Mouse (Mus musculus) forebrain, embryonic 10.5 days (tissue): ENCODE data around the gene Frs2. TPM values are rescaled to one million over a fixed set of nuclear protein-coding genes. Genes with fewer than 3 reads are reported as not detected.

Experiments
- DNase-seq: peaks from one replicate; pipeline ENCODE4 v3.0.0-alpha.2; 2017; ENCODE audit warnings: low spot score; ENCODE audit errors: extremely low spot score
- H3K27ac ChIP-seq: fragments of 300-500 bp; sonication (generic); 2 replicates; pipeline ENCODE4 v1.5.1; 2016; ENCODE audit warnings: mild to moderate bottlenecking
- H3K27me3 ChIP-seq: fragments of 300-500 bp; sonication (generic); 2 replicates; pipeline ENCODE4 v1.6.1; 2016; ENCODE audit warnings: mild to moderate bottlenecking; ENCODE audit not compliant: poor library complexity, severe bottlenecking
- H3K36me3 ChIP-seq: fragments of 300-500 bp; sonication (generic); replicated peaks from 2 replicates; pipeline ENCODE4 v1.6.1; 2016; ENCODE audit warnings: mild to moderate bottlenecking, moderate library complexity
- H3K4me1 ChIP-seq: fragments of 300-500 bp; sonication (generic); 2 replicates; pipeline ENCODE4 v1.6.1; 2016
- H3K4me3 ChIP-seq: fragments of 300-500 bp; sonication (generic); 2 replicates; pipeline ENCODE4 v1.5.1; 2016; ENCODE audit warnings: mild to moderate bottlenecking, moderate library complexity
- H3K9me3 ChIP-seq: fragments of 300-500 bp; sonication (generic); 2 replicates; pipeline ENCODE4 v1.6.1; 2016; ENCODE audit warnings: mild to moderate bottlenecking, moderate library complexity
- WGBS: fragments of 180-500 bp; shearing (Covaris S2); methylation state at CpG from one replicate; pipeline ENCODE4 v1.1.7; 2016; 5-methylcytosine and 5-hydroxymethylcytosine counted together
- polyA plus RNA-seq: library from polyadenylated mRNA; unstranded; fragments of >200 nt; fragmentation: Nextera tagmentation; extraction: Ambion mirVana; gene quantifications from 2 replicates; pipeline ENCODE4 v1.2.1, GENCODE M21; 2016

Gene Frs2
- polyA plus RNA-seq, 1 experiment from 2014 or later = 15.8 TPM

DNA sequence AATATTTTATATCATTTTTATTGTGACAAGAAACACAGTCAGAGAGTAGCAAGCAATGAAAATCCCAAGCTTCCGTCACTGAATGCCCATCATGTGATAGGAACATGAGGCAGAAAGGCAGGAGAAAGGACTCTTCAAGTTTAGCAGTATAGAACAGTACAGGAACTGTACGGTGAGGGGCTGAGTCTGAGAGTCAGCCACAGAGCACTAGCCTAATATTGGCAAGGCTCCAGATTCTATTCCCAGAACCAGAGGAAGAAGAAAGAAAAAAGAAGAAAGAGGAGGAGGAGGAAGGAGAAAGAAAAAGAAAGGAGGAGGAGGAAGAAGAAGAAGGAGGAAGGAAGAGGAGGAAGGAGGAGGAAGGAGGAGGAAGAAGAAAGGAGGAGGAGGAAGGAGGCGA, 32.7 kb downstream of the Frs2 start:
- H3K36me3 ChIP-seq = peaks cover 7% of the 10 kb centered on the region
- no peak overlapping the region for H3K4me3 ChIP-seq
- 92% methylated on average over 3 of the region's 3 CpGs for WGBS
- no peak overlapping the region for H3K27ac ChIP-seq
- H3K4me1 ChIP-seq = peaks cover 16% of the 10 kb centered on the region
- no peaks in the 10 kb centered on the region for H3K27me3 ChIP-seq
- no peak for DNase-seq
- H3K9me3 ChIP-seq = no peaks in the 10 kb centered on the region

DNA sequence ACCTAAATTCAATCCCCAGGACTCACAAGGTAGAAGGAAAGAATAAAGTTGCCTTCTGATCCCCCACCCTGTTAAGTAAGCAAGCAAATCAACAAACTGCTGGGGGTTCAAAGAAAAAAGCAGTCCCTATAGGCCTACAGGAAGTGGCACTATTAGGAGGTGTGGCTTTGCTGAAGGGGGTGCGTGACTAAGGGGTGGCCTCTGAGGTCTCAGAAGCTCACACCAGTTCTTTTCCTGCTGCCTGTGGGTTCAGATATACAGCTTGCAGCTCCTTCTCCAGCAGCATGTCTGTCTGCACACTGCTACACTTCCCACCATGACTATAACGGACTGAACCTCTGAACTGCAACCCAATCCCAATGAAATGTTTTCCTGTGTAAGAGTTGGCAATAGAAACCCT, 35.8 kb downstream of the Frs2 start:
- 73% methylated on average over 2 of the region's 2 CpGs for WGBS
- H3K36me3 ChIP-seq = no peaks in the 10 kb centered on the region
- peaks cover 21% of the 10 kb centered on the region for H3K4me1 ChIP-seq
- H3K27me3 ChIP-seq = no peaks in the 10 kb centered on the region
- no peak overlapping the region for H3K4me3 ChIP-seq
- no peak for DNase-seq
- H3K27ac ChIP-seq = no peak overlapping the region
- H3K9me3 ChIP-seq = no peaks in the 10 kb centered on the region

DNA sequence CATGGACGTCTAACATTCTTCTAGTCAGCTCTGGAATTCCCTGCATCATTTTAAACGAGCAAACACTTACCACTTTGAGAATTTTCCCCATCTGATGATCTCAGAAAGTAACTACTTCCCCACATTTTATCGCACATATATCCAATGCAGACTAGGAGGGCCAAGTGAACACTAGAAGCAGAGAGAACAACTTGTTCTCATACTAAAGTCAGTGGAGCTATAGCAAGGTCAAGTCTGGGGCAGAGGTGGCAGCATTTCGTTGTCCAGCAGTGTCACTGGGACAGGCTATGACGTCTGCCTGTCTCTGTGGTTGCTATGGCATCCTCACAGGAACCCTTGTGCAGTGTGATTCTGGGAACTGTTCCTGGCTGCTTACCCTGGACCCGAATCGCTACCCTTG, 36.9 kb downstream of the Frs2 start:
- Histone ChIP-seq H3K27ac (no peak overlapping the region), H3K9me3 (no peaks in the 10 kb centered on the region), H3K4me3 (no peak overlapping the region), H3K27me3 (no peaks in the 10 kb centered on the region), H3K36me3 (no peaks in the 10 kb centered on the region), H3K4me1 (peaks cover 26% of the 10 kb centered on the region)
- DNase-seq = no peak
- 81% methylated on average over 7 of the region's 7 CpGs for WGBS

DNA sequence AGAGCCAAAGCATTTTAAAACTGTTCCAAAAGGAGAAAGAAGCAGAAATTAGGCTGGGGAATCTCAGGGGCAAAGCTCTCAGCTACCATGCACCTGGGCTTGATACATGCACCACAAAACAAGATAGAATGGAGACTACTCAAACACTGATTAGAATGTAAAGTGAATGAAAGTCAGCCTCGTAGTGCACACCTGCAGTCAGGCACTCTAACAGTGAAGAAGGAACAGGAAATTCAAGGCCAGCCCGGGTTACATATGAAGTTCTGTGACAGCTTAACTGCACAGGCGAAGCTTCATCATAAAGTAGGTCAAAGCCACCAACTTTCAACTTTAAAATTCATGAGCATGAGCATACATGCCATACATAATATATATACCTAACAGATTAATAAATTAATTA, 38.1 kb downstream of the Frs2 start:
- no peaks in the 10 kb centered on the region for H3K27me3 ChIP-seq
- peaks cover 38% of the 10 kb centered on the region for H3K4me1 ChIP-seq
- 86% methylated on average over 3 of the region's 3 CpGs for WGBS
- no peaks in the 10 kb centered on the region for H3K36me3 ChIP-seq
- H3K4me3 ChIP-seq = no peak overlapping the region
- H3K9me3 ChIP-seq = no peaks in the 10 kb centered on the region
- no peak for DNase-seq
- H3K27ac ChIP-seq = no peak overlapping the region

DNA sequence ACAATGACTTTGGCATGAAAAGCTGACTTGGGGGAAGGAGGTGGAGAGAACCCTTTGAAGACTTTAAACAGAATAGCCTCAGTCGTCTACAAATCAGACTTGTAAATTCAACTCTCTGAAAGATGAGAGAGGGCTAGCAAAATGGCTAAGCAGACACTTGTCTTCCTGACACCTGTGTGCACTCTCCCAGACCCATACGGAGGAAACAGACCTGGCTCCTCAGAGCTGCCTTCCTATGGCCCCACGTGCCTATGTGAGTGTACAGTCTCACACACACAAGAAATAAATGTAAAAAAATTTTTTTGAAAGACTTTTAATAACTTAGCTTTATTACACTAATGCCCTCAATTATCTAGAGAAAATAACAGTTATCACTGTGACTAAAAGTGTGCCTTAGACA, 41.6 kb downstream of the Frs2 start:
- 43% methylated on average over 3 of the region's 3 CpGs for WGBS
- no peaks in the 10 kb centered on the region for H3K27me3 ChIP-seq
- H3K9me3 ChIP-seq = no peaks in the 10 kb centered on the region
- peaks cover 33% of the 10 kb centered on the region for H3K4me1 ChIP-seq
- no peak for DNase-seq
- H3K36me3 ChIP-seq = no peaks in the 10 kb centered on the region
- H3K4me3 ChIP-seq = no peak overlapping the region
- H3K27ac ChIP-seq = peak overlapping the region; percentile 51; the same call in 1 of the 2 replicates

DNA sequence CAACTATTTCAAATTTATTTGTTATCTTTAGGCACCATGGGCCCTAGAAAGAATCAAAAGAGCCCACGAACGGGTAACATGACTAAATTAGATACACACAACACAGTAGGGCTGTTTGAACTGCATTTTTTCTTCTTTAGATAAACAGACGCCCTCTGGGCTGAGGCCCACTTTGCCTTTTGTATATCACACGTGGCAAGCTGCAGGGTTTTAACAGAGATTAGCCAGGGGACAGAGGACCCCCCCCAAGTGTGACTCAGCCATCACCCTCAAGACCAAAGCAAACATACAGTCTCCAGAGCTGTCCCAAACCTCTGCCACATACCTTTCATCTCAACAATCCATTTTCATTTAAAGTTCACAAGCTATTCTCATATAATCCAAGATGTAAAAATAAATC, 42.1 kb downstream of the Frs2 start:
- H3K27ac ChIP-seq = 0 out of 2 replicates have a peak overlapping the region, but pooled peaks have one; percentile 51
- 10% methylated on average over 4 of the region's 4 CpGs for WGBS
- H3K4me3 ChIP-seq = no peak overlapping the region
- H3K9me3 ChIP-seq = no peaks in the 10 kb centered on the region
- no peak for DNase-seq
- peaks cover 28% of the 10 kb centered on the region for H3K4me1 ChIP-seq
- H3K27me3 ChIP-seq = no peaks in the 10 kb centered on the region
- H3K36me3 ChIP-seq = no peaks in the 10 kb centered on the region

DNA sequence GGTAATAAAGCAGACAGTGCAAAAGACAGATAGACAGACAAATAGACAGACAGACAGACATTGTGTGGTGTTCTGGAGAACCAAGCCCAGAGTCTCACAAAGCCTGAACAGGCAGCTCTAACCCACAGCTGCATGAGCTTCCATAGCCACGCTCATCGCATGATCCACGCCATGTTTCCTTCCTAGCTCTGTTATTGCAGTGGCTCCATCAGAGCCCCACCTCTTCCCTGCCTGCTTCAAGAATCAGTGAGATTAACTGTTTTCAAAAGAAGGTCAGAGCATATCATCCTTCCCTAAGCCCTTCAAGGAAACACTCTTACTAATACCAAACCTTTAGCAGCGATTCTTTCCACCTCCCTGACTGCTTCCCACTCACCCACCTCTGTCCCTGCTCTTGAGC, 43.3 kb downstream of the Frs2 start:
- no peaks in the 10 kb centered on the region for H3K27me3 ChIP-seq
- H3K4me3 ChIP-seq = no peak overlapping the region
- 62% methylated on average over 4 of the region's 4 CpGs for WGBS
- no peak for DNase-seq
- H3K4me1 ChIP-seq = peaks cover 27% of the 10 kb centered on the region
- no peaks in the 10 kb centered on the region; the same call in 1 of the 2 replicates for H3K36me3 ChIP-seq
- H3K27ac ChIP-seq = 0 out of 2 replicates have a peak overlapping the region, but pooled peaks have one; percentile 31
- no peaks in the 10 kb centered on the region for H3K9me3 ChIP-seq

DNA sequence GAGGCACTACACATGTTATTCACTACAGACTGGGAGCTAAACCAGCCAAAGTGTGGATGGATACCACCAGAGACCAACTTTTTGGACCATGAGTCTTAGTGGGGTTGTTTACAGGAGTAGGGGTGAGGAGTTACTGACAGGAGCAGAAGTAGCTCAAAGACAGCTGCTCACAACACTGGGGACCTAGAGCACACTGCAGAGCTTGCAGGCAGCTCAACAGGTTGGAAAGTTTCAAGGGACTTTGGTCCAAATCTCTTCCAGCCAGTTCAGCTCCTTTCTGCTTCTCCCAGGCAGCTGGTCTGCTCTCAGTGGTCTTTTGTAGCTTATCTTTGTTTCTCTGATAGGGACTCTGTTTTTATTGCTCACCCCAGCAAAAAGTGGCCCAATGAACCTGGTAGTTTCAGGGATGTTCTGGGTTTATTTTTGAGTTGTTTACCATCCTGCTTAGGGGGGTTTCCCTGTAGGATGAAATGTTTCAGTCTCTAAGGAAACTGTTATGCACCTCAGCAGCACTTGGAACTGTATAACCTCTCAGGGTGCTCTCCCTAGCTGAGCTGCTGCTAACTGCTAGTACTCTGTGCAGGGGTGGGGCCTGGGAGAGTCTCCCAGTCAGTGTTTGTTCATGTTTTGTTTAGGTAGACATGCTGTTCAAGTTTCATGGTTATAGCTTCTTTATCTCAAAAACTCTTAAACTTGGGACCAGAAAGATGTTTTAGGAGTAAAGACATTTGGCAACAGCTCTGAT, 44.3 kb downstream of the Frs2 start:
- Histone ChIP-seq H3K27me3 (no peaks in the 10 kb centered on the region), H3K4me1 (peaks cover 33% of the 10 kb centered on the region), H3K36me3 (no peaks in the 10 kb centered on the region; the same call in 1 of the 2 replicates), H3K27ac (no peak overlapping the region; the same call in 1 of the 2 replicates), H3K9me3 (no peaks in the 10 kb centered on the region), H3K4me3 (no peak overlapping the region)
- no peak for DNase-seq

DNA sequence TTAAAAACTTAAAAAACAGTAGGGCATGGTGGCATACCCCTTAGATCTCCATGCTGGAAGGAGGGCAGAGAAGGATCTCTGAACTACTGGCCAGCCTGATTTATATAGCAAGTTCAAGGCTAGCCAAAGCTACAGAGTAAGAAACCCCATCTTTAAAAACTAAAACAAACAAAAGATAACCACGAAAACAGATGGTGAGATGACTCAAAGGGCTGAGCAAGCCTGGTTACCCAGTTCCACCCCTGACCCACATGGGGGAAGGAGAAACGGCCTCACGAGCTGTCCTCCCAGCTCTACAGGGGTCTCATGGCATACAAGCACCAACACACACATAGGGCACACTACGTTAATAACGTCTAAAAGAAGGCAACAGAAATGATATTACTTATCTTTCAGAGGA, 48.2 kb downstream of the Frs2 start:
- WGBS = 85% methylated on average over 5 of the region's 5 CpGs
- Histone ChIP-seq H3K27me3 (no peaks in the 10 kb centered on the region), H3K9me3 (no peaks in the 10 kb centered on the region), H3K4me3 (no peak overlapping the region), H3K27ac (no peak overlapping the region), H3K36me3 (peaks cover 2% of the 10 kb centered on the region), H3K4me1 (peaks cover 17% of the 10 kb centered on the region)
- DNase-seq = no peak

DNA sequence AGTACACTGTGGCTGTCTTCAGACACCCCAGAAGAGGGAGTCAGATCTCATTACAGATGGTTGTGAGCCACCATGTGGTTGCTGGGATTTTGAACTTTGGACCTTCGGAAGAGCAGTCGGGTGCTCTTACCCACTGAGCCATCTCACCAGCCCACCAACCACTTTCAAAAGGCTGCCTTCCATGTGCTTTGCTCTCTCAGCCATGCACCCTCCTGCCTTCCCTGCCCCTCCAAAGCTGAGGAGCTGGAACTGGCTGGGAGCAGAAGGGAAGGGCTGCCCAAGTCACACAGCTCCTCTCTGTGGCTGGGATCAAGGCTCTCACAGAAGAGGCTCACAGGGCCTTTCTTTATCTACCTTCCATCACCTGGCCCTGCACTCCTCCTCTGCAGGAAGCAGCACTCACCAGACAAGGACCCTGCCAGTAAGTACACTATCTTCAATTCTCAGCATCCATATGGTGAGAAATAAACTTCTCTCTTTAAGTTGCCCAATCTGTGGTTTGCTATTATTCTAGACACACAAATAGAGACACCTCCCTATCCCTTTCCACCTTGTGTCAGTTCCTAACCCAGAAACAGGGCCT, 51.1 kb downstream of the Frs2 start:
- Histone ChIP-seq H3K9me3 (no peaks in the 10 kb centered on the region), H3K27me3 (no peaks in the 10 kb centered on the region), H3K27ac (0 out of 2 replicates have a peak overlapping the region, but pooled peaks have one; percentile 22), H3K4me3 (no peak overlapping the region), H3K36me3 (peaks cover 14% of the 10 kb centered on the region), H3K4me1 (peaks cover 29% of the 10 kb centered on the region)
- WGBS = 77% methylated on average over 2 of the region's 2 CpGs
- no peak for DNase-seq

DNA sequence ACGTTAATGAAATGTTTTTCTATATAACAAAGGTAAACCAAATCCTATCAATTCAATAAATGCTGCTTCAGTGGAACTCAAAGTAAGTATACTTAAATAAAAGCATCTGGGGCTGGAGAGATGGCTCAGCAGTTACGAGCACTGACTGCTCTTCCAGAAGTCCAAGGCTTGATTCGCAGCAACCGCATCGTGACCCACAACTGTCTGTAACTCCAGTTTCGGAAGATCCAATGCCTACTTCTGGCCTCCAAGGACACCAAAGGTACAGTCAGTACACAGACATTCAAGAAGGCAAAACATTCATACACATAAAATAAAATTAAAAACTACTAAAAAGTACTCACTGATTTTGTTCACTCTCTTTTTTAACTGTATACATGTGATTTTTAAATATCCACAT, 52.2 kb downstream of the Frs2 start:
- H3K27me3 ChIP-seq = no peaks in the 10 kb centered on the region
- H3K4me3 ChIP-seq = no peak overlapping the region
- no peak overlapping the region for H3K27ac ChIP-seq
- 88% methylated on average over 6 of the region's 6 CpGs for WGBS
- peaks cover 15% of the 10 kb centered on the region for H3K36me3 ChIP-seq
- peaks cover 29% of the 10 kb centered on the region for H3K4me1 ChIP-seq
- DNase-seq = no peak
- H3K9me3 ChIP-seq = no peaks in the 10 kb centered on the region

DNA sequence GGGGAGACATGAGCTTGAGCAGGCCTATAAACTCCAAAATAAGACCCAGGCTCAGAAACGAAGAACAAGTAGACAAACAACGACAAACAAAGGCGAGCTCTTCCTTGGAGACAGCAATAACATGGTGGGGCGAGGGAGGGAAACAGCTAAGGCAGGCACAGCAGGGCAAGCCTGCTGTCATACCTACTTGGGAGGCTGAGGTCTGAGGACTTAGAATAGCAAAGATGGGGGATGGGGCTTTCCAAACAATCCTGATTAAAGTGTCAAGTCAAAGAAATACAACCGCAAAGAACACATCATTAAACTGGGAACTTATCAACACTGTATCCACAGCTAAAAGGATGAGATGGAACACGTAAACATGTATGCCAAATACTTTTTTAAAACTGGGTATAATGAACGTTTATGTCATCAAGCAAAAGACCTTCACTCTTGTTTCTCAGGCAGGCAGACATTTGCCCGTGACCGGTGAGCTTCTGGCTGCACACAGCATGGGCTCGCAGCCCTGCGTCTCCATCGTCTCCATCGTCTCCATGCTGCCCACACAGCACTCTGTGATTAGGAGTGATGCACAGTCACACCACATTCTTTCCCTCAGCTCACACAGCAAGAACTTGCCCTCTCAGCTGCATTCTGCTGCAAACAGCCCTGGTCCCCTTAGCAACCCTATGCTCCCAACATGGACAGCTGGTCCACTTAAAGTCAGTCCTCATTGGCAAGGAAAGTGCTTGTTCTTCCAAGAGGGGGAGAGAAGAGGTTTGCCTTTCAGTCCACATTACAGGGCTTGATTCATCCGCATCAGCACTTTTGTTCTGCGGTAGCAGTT, 53.6 kb downstream of the Frs2 start:
- peak overlapping the region; percentile 79 for H3K27ac ChIP-seq
- H3K9me3 ChIP-seq = no peaks in the 10 kb centered on the region
- H3K27me3 ChIP-seq = no peaks in the 10 kb centered on the region
- H3K4me1 ChIP-seq = peaks cover 29% of the 10 kb centered on the region
- peak; percentile 53 for DNase-seq
- WGBS = 69% methylated on average over 15 of the region's 15 CpGs
- peaks cover 16% of the 10 kb centered on the region for H3K36me3 ChIP-seq
- no peak overlapping the region for H3K4me3 ChIP-seq

DNA sequence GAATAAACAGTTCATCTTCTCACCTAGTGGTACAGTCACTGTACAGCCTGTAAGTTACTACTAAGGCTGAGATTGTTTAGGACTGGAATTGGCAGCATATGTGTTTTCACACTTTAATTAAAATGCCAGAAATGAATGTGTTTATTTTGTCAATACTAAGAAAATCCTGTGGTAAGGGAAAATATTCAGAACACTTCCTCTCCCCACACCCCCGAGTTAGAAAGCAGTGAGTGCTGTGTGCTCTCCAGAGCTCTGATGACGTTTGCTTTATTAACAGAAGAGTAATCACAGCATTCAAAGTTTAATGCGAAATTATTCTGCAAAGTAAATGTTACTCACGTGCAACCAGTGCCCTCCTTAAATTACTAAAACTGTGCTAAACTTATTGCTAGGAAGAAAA, 58.7 kb downstream of the Frs2 start:
- Histone ChIP-seq H3K4me3 (no peak overlapping the region), H3K36me3 (peaks cover 37% of the 10 kb centered on the region), H3K27me3 (no peaks in the 10 kb centered on the region), H3K4me1 (peaks cover 10% of the 10 kb centered on the region), H3K27ac (no peak overlapping the region), H3K9me3 (no peaks in the 10 kb centered on the region)
- 82% methylated on average over 4 of the region's 4 CpGs for WGBS
- no peak for DNase-seq
